Mouse (Mus musculus) MEL-GATA-1-ER (cell line): ENCODE results near the gene Sumf1.

ENCODE experiments used
- DNase-seq: peaks from one replicate; pipeline ENCODE4 v3.0.0-alpha.2; 2012; ENCODE audit warnings: low read depth; ENCODE audit errors: extremely low read depth

The Sumf1 gene

GRCm38 (mm10) chr6:108093449-108093848, 91.9 kb downstream of the Sumf1 start:
- no peak for DNase-seq

- no peak for DNase-seq
Measured at GRCm38 (mm10) chr6:108092646-108093045, 92.7 kb downstream of the Sumf1 start.

- DNase-seq, result no peak
Measured at GRCm38 (mm10) chr6:108091296-108091695, 94.1 kb downstream of the Sumf1 start.

GRCm38 (mm10) chr6:108075857-108076256, 109.5 kb downstream of the Sumf1 start:
- DNase-seq, result no peak

GRCm38 (mm10) chr6:108074624-108075023, 110.8 kb downstream of the Sumf1 start:
- DNase-seq, result no peak

GRCm38 (mm10) chr6:108073931-108074330, 111.5 kb downstream of the Sumf1 start:
- DNase-seq, result no peak

- no peak for DNase-seq
Measured at GRCm38 (mm10) chr6:108073071-108073470, 112.3 kb downstream of the Sumf1 start.

GRCm38 (mm10) chr6:108070947-108071346, 114.4 kb downstream of the Sumf1 start:
- no peak for DNase-seq

GRCm38 (mm10) chr6:108065583-108065982, 119.8 kb downstream of the Sumf1 start:
- DNase-seq, result peak; percentile 72

- peak; percentile 81 for DNase-seq
Measured at GRCm38 (mm10) chr6:108064918-108065526, 120.4 kb downstream of the Sumf1 start, which contains the start of gene Setmar. TSS of gene Setmar (plus strand) at chr6:108065045.

GRCm38 (mm10) chr6:108061121-108061520, 124.3 kb downstream of the Sumf1 start:
- no peak for DNase-seq

- no peak for DNase-seq
Measured at GRCm38 (mm10) chr6:108058066-108058465, 127.3 kb downstream of the Sumf1 start.

GRCm38 (mm10) chr6:108057353-108057752, 128.0 kb downstream of the Sumf1 start:
- DNase-seq, result no peak
